Mouse (Mus musculus) midbrain, embryonic 13.5 days (tissue): ENCODE measurements around the gene Ints11. TPM values are rescaled to one million over a fixed set of nuclear protein-coding genes. Genes with fewer than 3 reads are reported as not detected.

Source experiments
- ATAC-seq: fragments of 200-750 bp; cut with Nextera tagmentation; 2 replicates; pipeline ENCODE4 v1.8.0; 2017; ENCODE audit warnings: mild to moderate bottlenecking, moderate TSS enrichment, moderate library complexity
- H3K27ac ChIP-seq: fragments of 300-500 bp; sonication (generic); 2 replicates; pipeline ENCODE4 v1.5.1; 2015; ENCODE audit warnings: inconsistent platforms, mild to moderate bottlenecking, moderate library complexity
- H3K27me3 ChIP-seq: fragments of 300-500 bp; sonication (generic); 2 replicates; pipeline ENCODE4 v1.6.1; 2015; ENCODE audit warnings: mild to moderate bottlenecking, inconsistent platforms
- H3K36me3 ChIP-seq: fragments of 300-500 bp; sonication (generic); 2 replicates; pipeline ENCODE4 v1.6.1; 2015; ENCODE audit warnings: mild to moderate bottlenecking, inconsistent platforms
- H3K4me1 ChIP-seq: fragments of 300-500 bp; sonication (generic); replicated peaks from 2 replicates; pipeline ENCODE4 v1.6.1; 2015; ENCODE audit warnings: inconsistent platforms
- H3K4me2 ChIP-seq: fragments of 300-500 bp; sonication (generic); replicated peaks from 2 replicates; pipeline ENCODE4 v1.6.1; 2015; ENCODE audit warnings: moderate library complexity, mild to moderate bottlenecking, inconsistent platforms
- H3K4me3 ChIP-seq: fragments of 300-500 bp; sonication (generic); replicated peaks from 2 replicates; pipeline ENCODE4 v1.5.1; 2015; ENCODE audit warnings: mild to moderate bottlenecking, inconsistent platforms
- H3K9ac ChIP-seq: fragments of 300-500 bp; sonication (generic); replicated peaks from 2 replicates; pipeline ENCODE4 v1.6.1; 2015; ENCODE audit warnings: mild to moderate bottlenecking, inconsistent platforms
- H3K9me3 ChIP-seq: fragments of 300-500 bp; sonication (generic); 2 replicates; pipeline ENCODE4 v1.6.1; 2016; ENCODE audit warnings: mild to moderate bottlenecking, inconsistent platforms
- WGBS: fragments of 180-500 bp; shearing (Covaris S2); methylation state at CpG from one replicate; pipeline ENCODE4 v1.1.7; 2015; 5-methylcytosine and 5-hydroxymethylcytosine counted together
- polyA plus RNA-seq: library from polyadenylated mRNA; unstranded; fragments of >200 nt; fragmentation: Nextera tagmentation; extraction: Ambion mirVana; gene quantifications from 2 replicates; pipeline ENCODE4 v1.2.1, GENCODE M21; 2015

Ints11 gene
- polyA plus RNA-seq, 1 experiment from 2014 or later, result 88.6 TPM

DNA sequence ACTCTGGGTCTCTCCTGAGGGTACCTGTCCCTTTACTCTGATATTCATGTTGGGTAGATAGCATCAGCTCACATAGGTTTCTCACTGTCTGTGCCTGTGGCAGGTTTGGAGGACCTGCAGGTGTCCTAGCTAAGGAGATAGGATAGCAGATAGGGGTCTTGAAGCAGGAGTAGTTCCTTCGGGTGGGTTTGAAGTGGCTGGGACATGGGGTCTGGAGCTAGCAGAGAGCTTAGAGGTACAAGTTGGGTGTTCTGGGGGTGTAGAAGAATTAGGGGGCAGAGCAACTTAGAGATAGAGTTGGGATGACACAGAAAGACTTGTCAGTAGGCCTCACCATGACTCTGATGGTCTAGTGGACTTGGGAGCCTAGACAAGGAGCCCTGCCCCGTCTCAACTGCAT, 20.0 kb upstream of the Ints11 start:
- 89% methylated on average over 2 of the region's 2 CpGs for WGBS
- H3K9ac ChIP-seq, result peak overlapping the region; percentile 93; the same call in 1 of the 2 replicates
- H3K4me2 ChIP-seq, result peak overlapping the region; percentile 81
- no peaks in the 10 kb centered on the region for H3K9me3 ChIP-seq
- no peak for ATAC-seq
- no peak overlapping the region for H3K27ac ChIP-seq
- peaks cover 45% of the 10 kb centered on the region for H3K4me1 ChIP-seq
- H3K36me3 ChIP-seq, result peaks cover 23% of the 10 kb centered on the region
- peak overlapping the region; percentile 81; the same call in 1 of the 2 replicates for H3K4me3 ChIP-seq
- no peaks in the 10 kb centered on the region for H3K27me3 ChIP-seq

DNA sequence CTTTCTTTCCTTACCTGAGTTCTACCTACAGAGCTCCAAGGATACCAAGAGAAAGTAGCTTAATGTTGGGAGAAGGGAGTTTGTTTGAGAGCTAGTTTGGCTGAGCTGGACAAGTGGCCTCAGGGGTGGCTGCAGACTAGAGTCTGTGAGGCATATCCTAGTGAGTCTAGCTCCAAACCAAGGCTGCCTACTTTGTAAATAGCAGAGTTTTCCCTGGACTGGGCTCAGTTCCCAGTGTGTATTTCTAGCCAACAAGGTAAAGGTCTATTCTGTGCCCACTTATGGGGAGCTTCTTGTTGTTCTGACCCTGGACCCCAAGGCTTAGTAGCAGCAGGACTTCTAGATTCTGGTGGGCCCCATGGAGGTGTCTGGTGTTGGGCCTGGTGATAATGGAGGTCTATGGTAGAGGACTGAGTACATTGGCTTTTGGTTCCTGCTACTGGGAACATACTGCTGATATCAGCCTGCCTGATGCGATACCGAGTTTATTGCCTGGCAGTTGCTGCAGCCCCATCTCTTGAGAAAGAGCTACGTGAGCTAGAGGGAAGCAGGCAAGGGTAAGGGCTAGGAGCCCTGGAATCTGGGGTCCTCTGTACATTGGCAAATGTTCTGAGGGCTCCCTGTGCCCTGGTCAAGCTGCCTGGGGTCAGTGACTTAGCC, 19.4 kb upstream of the Ints11 start:
- Histone ChIP-seq H3K27me3 (no peaks in the 10 kb centered on the region), H3K9ac (0 out of 2 replicates have a peak overlapping the region, but pooled peaks have one; percentile 16), H3K4me2 (peak overlapping the region; percentile 81; the same call in 1 of the 2 replicates), H3K9me3 (no peaks in the 10 kb centered on the region), H3K27ac (no peak overlapping the region), H3K4me1 (peaks cover 45% of the 10 kb centered on the region), H3K36me3 (peaks cover 28% of the 10 kb centered on the region), H3K4me3 (no peak overlapping the region)
- WGBS, result 95% methylated on average over 3 of the region's 3 CpGs
- ATAC-seq, result no peak

DNA sequence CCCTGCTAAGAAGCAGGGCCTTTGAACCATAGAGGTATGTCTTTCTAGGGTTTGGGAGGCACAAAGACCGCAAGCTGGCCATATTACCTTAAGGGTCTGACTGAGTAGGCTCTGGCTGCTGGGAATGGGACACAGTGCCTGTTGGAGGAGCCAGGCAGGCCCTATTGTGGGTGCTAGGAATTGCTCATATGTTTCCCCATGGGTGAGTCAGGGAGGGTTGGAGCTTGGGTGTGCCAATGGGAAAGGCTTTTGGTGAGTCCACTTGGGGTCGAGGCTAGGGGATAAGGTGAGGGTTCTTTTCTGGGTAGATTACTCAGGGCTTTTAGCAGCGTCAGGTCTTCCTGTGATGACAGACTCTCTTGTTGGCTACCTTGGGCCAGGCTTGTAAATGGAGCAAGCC, 18.0 kb upstream of the Ints11 start:
- H3K9ac ChIP-seq, result no peak overlapping the region
- 83% methylated on average over 3 of the region's 3 CpGs for WGBS
- no peak overlapping the region for H3K4me3 ChIP-seq
- no peaks in the 10 kb centered on the region for H3K27me3 ChIP-seq
- H3K4me2 ChIP-seq, result no peak overlapping the region
- H3K9me3 ChIP-seq, result no peaks in the 10 kb centered on the region
- H3K27ac ChIP-seq, result no peak overlapping the region
- peaks cover 44% of the 10 kb centered on the region for H3K4me1 ChIP-seq
- ATAC-seq, result no peak
- H3K36me3 ChIP-seq, result peaks cover 43% of the 10 kb centered on the region

DNA sequence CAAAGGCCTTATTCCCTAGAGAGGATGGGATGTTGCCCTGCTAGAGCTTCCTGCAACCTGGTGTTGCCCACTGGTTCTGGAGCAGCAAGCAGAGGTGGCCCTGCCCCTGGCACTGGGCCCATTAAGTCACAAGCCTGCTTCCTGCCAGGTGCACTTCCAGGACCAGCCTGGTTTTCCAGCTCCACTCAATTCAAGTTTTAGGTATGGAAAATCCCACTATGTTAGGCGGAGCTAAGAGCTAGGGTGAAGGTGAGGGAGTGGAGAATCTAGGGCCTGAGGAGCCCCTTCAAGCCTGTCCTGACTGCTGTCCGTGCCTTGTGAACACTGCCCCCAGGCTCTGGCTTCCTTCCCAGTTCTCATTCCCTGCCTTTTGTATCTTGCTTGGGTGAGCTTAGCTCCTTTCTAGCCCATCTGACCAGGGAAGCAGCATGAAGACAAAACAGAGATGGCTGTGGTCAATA, 17.4 kb upstream of the Ints11 start:
- Histone ChIP-seq H3K27me3 (no peaks in the 10 kb centered on the region), H3K27ac (no peak overlapping the region), H3K4me1 (peaks cover 38% of the 10 kb centered on the region), H3K36me3 (peaks cover 49% of the 10 kb centered on the region), H3K9me3 (no peaks in the 10 kb centered on the region), H3K4me3 (no peak overlapping the region), H3K4me2 (no peak overlapping the region), H3K9ac (no peak overlapping the region)
- no peak for ATAC-seq
- 84% methylated on average over 2 of the region's 2 CpGs for WGBS

DNA sequence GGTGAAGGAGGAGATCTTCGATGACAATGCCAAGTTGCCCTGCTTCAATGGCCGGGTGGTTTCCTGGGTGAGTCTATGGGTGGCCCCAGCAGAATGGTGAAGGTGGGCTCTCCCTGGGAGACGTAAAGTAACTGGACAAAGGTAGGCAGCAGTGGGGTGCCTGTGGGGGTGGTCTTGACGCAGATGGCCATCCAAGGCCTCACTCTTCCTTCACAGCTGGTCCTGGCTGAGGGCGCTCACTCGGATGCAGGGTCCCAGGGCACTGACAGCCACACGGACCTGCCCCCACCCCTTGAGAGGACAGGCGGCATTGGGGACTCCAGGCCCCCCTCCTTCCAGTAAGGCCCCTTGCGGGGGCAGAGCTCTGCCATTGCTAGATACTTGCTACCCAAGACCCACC, 15.9 kb upstream of the Ints11 start:
- WGBS, result 89% methylated on average over 9 of the region's 9 CpGs
- Histone ChIP-seq H3K4me2 (no peak overlapping the region), H3K4me3 (no peak overlapping the region), H3K27ac (no peak overlapping the region), H3K27me3 (no peaks in the 10 kb centered on the region), H3K9ac (no peak overlapping the region), H3K4me1 (peaks cover 31% of the 10 kb centered on the region), H3K36me3 (peaks cover 63% of the 10 kb centered on the region), H3K9me3 (no peaks in the 10 kb centered on the region)
- ATAC-seq, result no peak

DNA sequence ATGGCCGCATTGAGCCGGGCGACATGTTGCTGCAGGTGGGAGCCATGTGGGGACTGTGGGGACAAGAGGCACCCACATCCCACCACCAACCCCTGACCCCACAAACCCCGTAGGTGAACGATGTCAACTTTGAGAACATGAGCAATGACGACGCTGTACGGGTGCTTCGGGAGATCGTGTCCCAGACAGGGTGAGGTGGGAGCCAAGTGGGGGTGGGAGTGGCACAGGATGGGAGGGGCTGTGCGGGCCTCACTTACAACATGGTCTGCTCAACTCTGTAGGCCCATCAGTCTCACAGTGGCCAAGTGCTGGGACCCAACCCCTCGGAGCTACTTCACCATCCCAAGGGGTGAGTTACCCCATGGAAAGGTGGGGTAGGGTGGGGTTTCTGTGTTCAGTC, 14.4 kb upstream of the Ints11 start:
- H3K9ac ChIP-seq, result no peak overlapping the region
- H3K27me3 ChIP-seq, result no peaks in the 10 kb centered on the region
- H3K4me3 ChIP-seq, result no peak overlapping the region
- H3K4me2 ChIP-seq, result no peak overlapping the region
- ATAC-seq, result no peak
- H3K4me1 ChIP-seq, result peaks cover 15% of the 10 kb centered on the region; the same call in 1 of the 2 replicates
- H3K27ac ChIP-seq, result no peak overlapping the region
- H3K36me3 ChIP-seq, result peaks cover 79% of the 10 kb centered on the region
- 96% methylated on average over 12 of the region's 12 CpGs for WGBS
- no peaks in the 10 kb centered on the region for H3K9me3 ChIP-seq

DNA sequence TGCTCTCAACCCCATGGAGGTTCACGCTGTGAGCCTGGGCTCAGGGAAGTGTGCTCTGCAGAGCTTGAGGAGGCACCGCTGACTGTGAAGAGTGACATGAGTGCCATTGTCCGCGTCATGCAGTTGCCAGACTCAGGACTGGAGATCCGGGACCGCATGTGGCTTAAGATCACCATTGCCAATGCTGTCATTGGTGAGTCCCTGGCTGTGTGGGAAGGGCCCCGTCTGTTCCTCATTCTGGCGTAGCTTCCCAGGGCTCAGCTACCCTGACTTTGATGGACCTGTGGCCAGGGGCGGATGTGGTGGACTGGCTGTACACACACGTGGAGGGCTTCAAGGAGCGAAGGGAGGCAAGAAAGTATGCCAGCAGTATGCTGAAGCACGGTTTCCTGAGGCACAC, 13.3 kb upstream of the Ints11 start:
- peaks cover 6% of the 10 kb centered on the region; the same call in 1 of the 2 replicates for H3K4me1 ChIP-seq
- peaks cover 90% of the 10 kb centered on the region for H3K36me3 ChIP-seq
- H3K4me3 ChIP-seq, result no peak overlapping the region
- WGBS, result 92% methylated on average over 12 of the region's 12 CpGs
- no peak overlapping the region for H3K9ac ChIP-seq
- no peak overlapping the region for H3K4me2 ChIP-seq
- no peak overlapping the region for H3K27ac ChIP-seq
- no peaks in the 10 kb centered on the region for H3K9me3 ChIP-seq
- H3K27me3 ChIP-seq, result no peaks in the 10 kb centered on the region
- no peak for ATAC-seq

DNA sequence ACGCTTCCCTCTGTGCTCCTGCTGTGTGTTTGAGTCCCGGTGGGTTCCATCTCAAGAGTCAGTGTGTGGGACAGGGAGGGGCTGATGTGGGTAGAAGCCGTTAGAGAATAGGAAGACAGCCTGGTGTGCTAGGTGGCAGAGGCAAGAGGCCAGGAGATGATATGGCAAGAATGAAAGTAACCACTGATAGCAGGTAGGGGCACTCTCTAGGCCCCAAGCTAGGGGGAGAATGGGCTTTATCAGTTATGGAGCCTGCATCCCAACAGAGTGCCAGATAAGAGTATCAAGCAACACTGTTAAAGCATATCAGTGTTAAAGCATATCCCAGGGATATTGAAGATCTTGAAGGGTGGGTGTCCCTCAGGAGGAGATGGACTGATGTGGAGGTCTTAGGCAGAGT, 12.5 kb upstream of the Ints11 start:
- no peak overlapping the region for H3K4me2 ChIP-seq
- peaks cover 94% of the 10 kb centered on the region for H3K36me3 ChIP-seq
- no peak for ATAC-seq

DNA sequence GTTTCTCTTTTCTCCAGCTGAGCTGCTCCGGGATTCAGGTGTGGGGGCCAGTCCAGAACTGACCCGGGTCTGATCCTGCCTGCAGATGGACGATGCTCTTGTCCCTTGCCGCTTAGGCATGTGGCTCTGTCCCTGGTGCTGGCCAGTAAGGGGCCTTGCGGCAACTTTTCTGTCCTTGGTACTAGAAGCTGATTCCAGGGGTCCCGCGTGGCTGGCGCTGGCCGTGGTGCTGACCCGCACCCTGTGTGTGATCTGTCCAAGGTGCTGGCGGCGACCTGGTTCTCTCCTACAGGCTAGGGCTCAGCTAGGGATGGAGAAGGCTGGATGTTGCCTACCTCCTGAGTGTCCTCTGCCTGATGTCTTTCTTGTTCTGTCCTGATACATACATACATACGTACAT, 10.0 kb upstream of the Ints11 start:
- H3K27me3 ChIP-seq, result no peaks in the 10 kb centered on the region
- peaks cover 79% of the 10 kb centered on the region for H3K36me3 ChIP-seq
- WGBS, result 33% methylated on average over 13 of the region's 13 CpGs

More for the DNA sequence above, 12.5 kb upstream of the Ints11 start:
- 88% methylated on average over 3 of the region's 3 CpGs for WGBS
- H3K9ac ChIP-seq, result no peak overlapping the region
- H3K4me3 ChIP-seq, result no peak overlapping the region
- no peak overlapping the region for H3K27ac ChIP-seq
- no peaks in the 10 kb centered on the region for H3K9me3 ChIP-seq
- no peaks in the 10 kb centered on the region for H3K27me3 ChIP-seq
- 0 out of 2 replicates have a peak, but pooled peaks cover under 1% of the 10 kb centered on the region for H3K4me1 ChIP-seq

DNA sequence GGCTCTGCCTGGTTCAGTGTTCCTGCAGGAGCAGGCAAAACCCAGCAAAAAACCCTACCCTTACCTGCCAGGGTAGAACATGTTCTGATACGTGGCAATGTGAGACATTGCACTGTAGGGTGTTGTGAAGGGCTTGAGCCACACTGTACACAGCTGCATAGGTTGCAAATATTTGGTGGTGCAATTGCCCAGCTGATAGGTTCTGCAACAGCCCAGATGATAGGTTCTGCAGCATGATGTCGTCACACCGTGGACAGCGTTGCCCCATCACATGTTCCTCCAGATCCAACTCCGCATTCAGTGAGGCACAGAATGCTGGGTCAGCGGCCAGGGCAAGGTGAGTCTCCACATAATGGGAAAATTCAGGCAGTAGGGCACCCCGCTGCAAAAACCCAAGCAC, 7.6 kb upstream of the Ints11 start:
- Histone ChIP-seq H3K36me3 (peaks cover 78% of the 10 kb centered on the region), H3K9me3 (no peaks in the 10 kb centered on the region), H3K27ac (no peak overlapping the region), H3K4me1 (no peaks in the 10 kb centered on the region), H3K4me3 (no peak overlapping the region), H3K27me3 (no peaks in the 10 kb centered on the region), H3K4me2 (no peak overlapping the region), H3K9ac (no peak overlapping the region)
- ATAC-seq, result no peak
- 89% methylated on average over 7 of the region's 7 CpGs for WGBS

More for the DNA sequence above, 10.0 kb upstream of the Ints11 start:
- H3K4me1 ChIP-seq, result no peaks in the 10 kb centered on the region
- ATAC-seq, result no peak
- no peak overlapping the region for H3K4me2 ChIP-seq
- H3K9ac ChIP-seq, result no peak overlapping the region
- H3K4me3 ChIP-seq, result no peak overlapping the region
- no peaks in the 10 kb centered on the region for H3K9me3 ChIP-seq
- no peak overlapping the region for H3K27ac ChIP-seq

DNA sequence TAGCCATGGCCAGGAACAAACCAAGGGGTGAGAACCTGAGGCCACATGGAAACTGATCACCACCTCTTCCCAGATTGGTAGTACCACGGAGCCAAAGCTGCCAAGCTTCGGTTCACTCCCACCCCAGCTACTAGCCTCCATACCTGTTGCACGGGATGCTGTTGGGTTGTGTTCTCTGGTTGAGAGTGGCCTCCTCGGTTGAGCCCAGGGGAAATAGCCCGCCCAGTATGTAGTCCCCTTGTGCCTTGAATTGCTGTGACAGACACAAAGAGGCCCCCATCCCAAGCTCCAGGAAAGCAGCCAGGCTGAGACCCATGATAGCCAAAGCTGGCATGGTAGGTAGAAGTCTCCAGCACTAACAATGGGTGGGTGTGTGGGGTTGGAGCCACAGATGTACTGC, 6.3 kb upstream of the Ints11 start, which contains the start of gene Tas1r3:
TSS of gene Tas1r3 (minus strand) at position 362 of the 400 bp plus-strand sequence.
- no peak within 1 kb of the TSS for H3K27ac ChIP-seq
- H3K4me1 ChIP-seq, result peaks cover under 1% of the 10 kb centered on the region
- no peaks in the 10 kb centered on the region for H3K27me3 ChIP-seq
- H3K4me2 ChIP-seq, result no peak within 1 kb of the TSS
- 81% methylated on average over 5 of the region's 5 CpGs for WGBS
- no peak within 1 kb of the TSS for H3K4me3 ChIP-seq
- ATAC-seq, result no peak
- H3K9ac ChIP-seq, result no peak within 1 kb of the TSS
- no peaks in the 10 kb centered on the region for H3K9me3 ChIP-seq
- H3K36me3 ChIP-seq, result peaks cover 69% of the 10 kb centered on the region

DNA sequence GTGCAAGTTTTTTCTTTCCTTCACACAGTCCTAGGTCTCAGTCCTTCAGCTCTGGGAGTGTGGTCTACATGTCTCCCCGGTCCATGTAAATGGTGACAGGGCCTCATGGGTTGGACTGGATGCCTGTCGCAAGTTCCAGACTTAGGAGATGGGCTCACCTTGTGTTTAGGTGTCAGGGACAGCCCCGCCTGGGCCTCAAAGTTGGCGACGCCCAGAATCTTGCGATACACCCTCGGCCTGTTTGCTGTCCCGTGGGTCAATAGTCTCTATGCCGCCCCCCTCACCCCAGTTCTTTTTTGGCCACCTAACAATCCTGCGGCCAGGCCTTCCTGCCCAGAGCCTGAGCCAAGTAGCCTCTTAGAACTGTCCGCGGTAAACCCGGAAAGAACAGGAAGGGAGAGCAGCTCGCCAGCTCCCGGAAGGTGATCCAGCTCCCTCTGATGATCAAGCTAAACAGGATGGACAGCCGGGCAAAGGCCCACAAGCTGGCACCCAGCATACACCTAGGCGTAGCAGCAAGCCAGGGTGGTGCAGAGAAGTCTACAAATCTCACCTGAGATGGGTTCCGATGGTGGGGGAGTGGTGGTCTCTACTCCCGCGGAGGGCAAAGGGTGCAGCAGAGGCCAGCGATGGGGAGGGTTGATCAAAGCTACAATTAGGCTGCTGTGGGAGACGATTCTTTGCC, 590 bp upstream of the Ints11 start:
- Histone ChIP-seq H3K9me3 (no peaks in the 10 kb centered on the region), H3K4me2 (peak overlapping the region; percentile 97), H3K4me3 (peak overlapping the region; percentile 69), H3K36me3 (peaks cover 43% of the 10 kb centered on the region), H3K9ac (peak overlapping the region; percentile 84), H3K4me1 (peaks cover 33% of the 10 kb centered on the region), H3K27me3 (no peaks in the 10 kb centered on the region), H3K27ac (no peak overlapping the region)
- 13% methylated on average over 22 of the region's 22 CpGs for WGBS
- peak; percentile 82 for ATAC-seq
